ENCODE assay signal across 8 mouse cellular contexts in genomic region chr17:75027358-75028131, GRCm38 (mm10). TPM values are rescaled to one million over a fixed set of nuclear protein-coding genes. Genes with fewer than 3 reads are reported as not detected.
DNase-seq lines count a peak whose midpoint lies in the region; ATAC-seq lines count a peak whose summit lies in the region.
"Had no signal": no experiment of that assay in that cellular context is flagged by ENCODE, and none has a peak within 500 bp of the region (broad histone marks: within the 10 kb centered on the region; RNA-seq: fewer than 3 reads in every experiment).

No protein-coding gene starts in this region.

- ATAC-seq in frontal cortex, adult (ENCODE audit: low TSS enrichment), result peak; percentile 65
- no peak for ATAC-seq in megakaryocyte-erythroid progenitor cell, adult 5-6 weeks (replicated peaks; ENCODE audit: low FRiP score, low TSS enrichment, poor library complexity, severe bottlenecking)
- no peak for ATAC-seq in CD4-positive, CD25-positive, alpha-beta regulatory T cell, adult 4 months

- intact Hi-C loops in left cerebral cortex, postnatal 25 days (cut with DNase I), result no loop called here

- peak; percentile 9 to 62 for DNase-seq in left cerebral cortex, postnatal 25 days (ENCODE audit: low spot score in 2 of 2)
- no peak for DNase-seq in left cerebral cortex, adult 11 months (ENCODE audit: low spot score)
- peak; percentile 81 for DNase-seq in heart, adult 8-10 months (ENCODE audit: low spot score)
- peak; percentile 37 for DNase-seq in right cerebral cortex, adult 18-20 months
- DNase-seq: thymus, postnatal 25 days had no signal

RNA-seq across cellular contexts. Expression of gene Ltbp1, which starts 22.2 kb away (rescaled TPM):
- 1 to 10 TPM; 8.9 to 9.1 TPM for total RNA-seq in left cerebral cortex, postnatal 25 days (2021)
- total RNA-seq in heart, adult 8-10 months (2022), result 10 to 100 TPM; 35.7 to 46.0 (median 42.1) TPM
- 2.8 and 3.3 TPM in 2 replicates for total RNA-seq in megakaryocyte-erythroid progenitor cell, adult 5-6 weeks (2014; fragmentation: Nextera tagmentation)
- total RNA-seq in megakaryocyte-erythroid progenitor cell, adult 5-6 weeks (2017), result 2.7 and 3.1 TPM in 2 replicates
- polyA plus RNA-seq in CD4-positive, CD25-positive, alpha-beta regulatory T cell, adult 4 months (2017; shearing (Covaris generic)), result under 1 TPM in 1 of 2 experiments, not detected in 1; 0.20 TPM
